Mouse (Mus musculus) heart, embryonic 11.5 days (tissue): ENCODE measurements at regions not wholly inside any gene's neighbourhood (a gene's known extent, or its start where the extent isn't known, plus 50 kb on each side); places are given as distances from the start of the nearest gene placed in this dataset.
A peak's percentile ranks its signal among the peaks of the same experiment; 100 is the strongest.

ENCODE experiments used
- ATAC-seq: fragments of 200-750 bp; cut with Nextera tagmentation; replicated peaks from 2 replicates; pipeline ENCODE4 v1.8.0; 2017; ENCODE audit warnings: moderate library complexity; ENCODE audit not compliant: insufficient number of reproducible peaks, low FRiP score, low TSS enrichment
- H3K27ac ChIP-seq: fragments of 300-500 bp; sonication (generic); 2 replicates; pipeline ENCODE4 v1.5.1; 2014; ENCODE audit warnings: mild to moderate bottlenecking, low read depth, low read length
- H3K27me3 ChIP-seq: fragments of 300-500 bp; sonication (generic); 2 replicates; pipeline ENCODE4 v1.6.1; 2014; ENCODE audit warnings: mild to moderate bottlenecking, low read length, mixed read lengths; ENCODE audit not compliant: control insufficient read depth, insufficient read depth
- H3K36me3 ChIP-seq: fragments of 300-500 bp; sonication (generic); 2 replicates; pipeline ENCODE4 v1.6.1; 2014; ENCODE audit warnings: mild to moderate bottlenecking, low read length, moderate library complexity, mixed read lengths; ENCODE audit not compliant: control insufficient read depth, insufficient read depth
- H3K4me1 ChIP-seq: fragments of 300-500 bp; sonication (generic); 2 replicates; pipeline ENCODE4 v1.6.1; 2014; ENCODE audit warnings: low read length; ENCODE audit not compliant: control insufficient read depth, insufficient read depth
- H3K4me2 ChIP-seq: fragments of 300-500 bp; sonication (generic); 2 replicates; pipeline ENCODE4 v1.6.1; 2014; ENCODE audit warnings: mild to moderate bottlenecking, moderate library complexity
- H3K4me3 ChIP-seq: fragments of 300-500 bp; sonication (generic); 2 replicates; pipeline ENCODE4 v1.5.1; 2014; ENCODE audit warnings: low read depth, low read length
- H3K9ac ChIP-seq: fragments of 300-500 bp; sonication (generic); 2 replicates; pipeline ENCODE4 v1.6.1; 2014; ENCODE audit warnings: mild to moderate bottlenecking, low read depth, low read length, moderate library complexity
- H3K9me3 ChIP-seq: fragments of 300-500 bp; sonication (generic); replicated peaks from 2 replicates; pipeline ENCODE4 v1.6.1; 2016; ENCODE audit warnings: low read length; ENCODE audit not compliant: control insufficient read depth
- WGBS: fragments of 180-500 bp; shearing (Covaris S2); extraction: QIAGEN DNeasy Blood & Tissue Kit; methylation state at CpG from one replicate; pipeline ENCODE4 v1.1.7; 2014; ENCODE audit not compliant: insufficient replicate concordance; 5-methylcytosine and 5-hydroxymethylcytosine counted together

DNA sequence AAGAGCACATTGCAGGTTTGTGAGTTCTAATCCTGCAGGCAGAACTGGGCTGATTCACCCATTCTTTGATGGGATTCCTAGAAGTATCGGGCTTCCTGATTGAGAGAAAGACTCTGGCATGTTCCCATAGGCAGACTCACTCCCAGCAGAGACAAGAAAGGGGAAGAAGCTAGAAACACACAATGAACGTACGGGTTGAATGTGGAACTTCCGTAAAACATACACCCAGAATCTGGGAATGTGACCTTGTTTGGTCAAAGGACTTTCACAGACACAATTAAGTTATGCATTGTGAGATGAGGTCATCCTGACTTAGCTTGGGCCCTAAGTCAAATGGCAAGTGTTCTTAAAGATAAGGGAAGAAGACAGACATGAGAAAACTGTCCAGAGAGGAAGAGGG, 86.6 kb upstream of the Klf3 start:
- H3K27ac ChIP-seq: no peak overlapping the region
- no peaks in the 10 kb centered on the region for H3K36me3 ChIP-seq
- H3K4me3 ChIP-seq: no peak overlapping the region
- H3K9ac ChIP-seq: no peak overlapping the region
- no peak for ATAC-seq
- H3K9me3 ChIP-seq: no peaks in the 10 kb centered on the region
- 72% methylated on average over 4 of the region's 4 CpGs for WGBS
- H3K27me3 ChIP-seq: no peaks in the 10 kb centered on the region
- no peak overlapping the region for H3K4me2 ChIP-seq
- 0 out of 2 replicates have a peak, but pooled peaks cover 2% of the 10 kb centered on the region for H3K4me1 ChIP-seq

DNA sequence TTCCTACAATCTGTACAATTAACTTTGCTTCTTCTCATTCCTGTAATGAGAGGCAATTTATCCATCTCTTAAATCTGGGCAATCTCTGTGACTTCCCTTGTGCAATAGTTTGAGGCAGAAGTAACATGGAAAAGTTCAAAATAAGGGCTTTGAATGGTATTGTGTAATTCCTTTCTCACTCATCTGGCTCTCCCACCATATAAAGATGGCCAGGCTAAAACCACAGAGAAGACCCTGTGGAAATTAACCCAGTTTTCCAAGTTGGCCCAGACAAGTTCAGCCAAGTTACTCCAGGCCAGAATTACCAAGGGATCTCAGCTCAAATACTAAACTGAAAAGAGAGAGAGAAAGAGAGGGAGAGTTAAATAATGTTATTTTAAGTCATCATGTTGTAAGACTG, 81.0 kb upstream of the Klf3 start:
- Histone ChIP-seq H3K36me3 (no peaks in the 10 kb centered on the region), H3K27me3 (no peaks in the 10 kb centered on the region), H3K4me2 (no peak overlapping the region), H3K4me3 (no peak overlapping the region), H3K27ac (no peak overlapping the region), H3K4me1 (no peaks in the 10 kb centered on the region), H3K9ac (no peak overlapping the region), H3K9me3 (peaks cover 3% of the 10 kb centered on the region; the same call in 1 of the 2 replicates)
- ATAC-seq: no peak

DNA sequence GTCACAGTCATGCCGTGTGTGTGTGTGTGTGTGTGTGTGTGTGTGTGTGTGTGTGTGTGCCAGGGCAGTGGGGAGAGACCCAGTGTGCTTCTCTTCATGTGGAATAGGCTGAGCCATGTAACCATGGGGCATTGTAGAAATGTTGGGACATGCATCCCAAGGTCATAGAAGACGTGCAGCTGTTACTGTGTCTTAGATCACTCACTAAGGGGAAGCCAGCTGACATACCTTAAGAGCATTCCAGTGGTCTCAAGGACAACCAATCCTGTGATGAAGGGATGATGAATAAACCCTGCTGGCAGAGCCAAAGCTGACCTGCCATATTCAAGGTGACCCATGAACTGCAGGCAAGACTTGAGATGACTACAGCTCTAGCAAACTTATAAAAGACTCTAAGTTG, 75.3 kb upstream of the Klf3 start:
- 61% methylated on average over 2 of the region's 2 CpGs for WGBS
- no peak overlapping the region for H3K4me3 ChIP-seq
- ATAC-seq: no peak
- no peak overlapping the region for H3K4me2 ChIP-seq
- no peak overlapping the region for H3K9ac ChIP-seq
- no peaks in the 10 kb centered on the region for H3K36me3 ChIP-seq
- H3K27me3 ChIP-seq: no peaks in the 10 kb centered on the region
- H3K9me3 ChIP-seq: peaks cover 3% of the 10 kb centered on the region; the same call in 1 of the 2 replicates
- no peaks in the 10 kb centered on the region for H3K4me1 ChIP-seq
- H3K27ac ChIP-seq: no peak overlapping the region

DNA sequence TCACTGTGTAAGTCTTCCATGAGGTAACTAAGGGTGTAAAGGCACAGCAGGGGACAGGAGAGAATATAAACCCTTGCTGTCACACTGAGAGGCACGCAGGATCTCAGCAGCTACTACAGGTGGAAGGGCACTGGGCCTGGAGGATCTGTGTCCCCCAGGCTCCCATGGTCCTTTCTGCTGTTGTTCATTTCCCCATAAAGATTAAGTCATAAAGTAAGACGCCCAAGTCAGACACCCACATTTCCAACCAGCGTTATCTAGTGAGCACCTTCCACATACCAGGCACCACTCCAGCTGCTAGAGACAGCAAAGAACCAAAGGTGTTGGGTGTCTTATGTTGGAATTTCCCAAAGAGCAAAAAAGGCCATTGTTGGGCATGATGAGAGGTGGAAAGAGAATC, 70.8 kb upstream of the Klf3 start:
- no peak overlapping the region for H3K4me3 ChIP-seq
- 85% methylated on average over 3 of the region's 3 CpGs for WGBS
- H3K4me1 ChIP-seq: no peaks in the 10 kb centered on the region
- no peaks in the 10 kb centered on the region for H3K9me3 ChIP-seq
- no peaks in the 10 kb centered on the region for H3K27me3 ChIP-seq
- no peak for ATAC-seq
- no peak overlapping the region for H3K27ac ChIP-seq
- H3K36me3 ChIP-seq: no peaks in the 10 kb centered on the region
- H3K9ac ChIP-seq: no peak overlapping the region
- no peak overlapping the region for H3K4me2 ChIP-seq

DNA sequence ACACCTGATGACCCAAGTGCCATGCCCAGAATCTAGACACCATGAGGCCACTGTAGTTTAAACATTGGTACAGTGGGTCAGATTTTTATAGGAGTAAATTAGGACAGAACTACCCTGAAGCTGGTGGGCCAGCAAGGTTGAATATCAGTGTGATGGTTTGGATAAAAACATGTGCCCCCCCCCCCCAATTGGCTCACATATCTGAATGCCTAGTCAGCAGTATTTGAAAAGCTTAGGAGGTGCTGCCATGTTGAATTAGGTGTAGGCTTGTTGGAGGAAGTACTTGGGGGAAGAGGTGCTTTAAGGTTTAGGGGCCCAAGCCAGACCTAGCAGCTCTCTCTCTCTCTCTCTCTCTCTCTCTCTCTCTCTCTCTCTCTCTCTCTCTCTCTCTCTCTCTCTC, 66.2 kb upstream of the Klf3 start:
- H3K9me3 ChIP-seq: no peaks in the 10 kb centered on the region
- H3K27ac ChIP-seq: no peak overlapping the region
- H3K27me3 ChIP-seq: no peaks in the 10 kb centered on the region
- ATAC-seq: no peak
- no peaks in the 10 kb centered on the region for H3K36me3 ChIP-seq
- no peak overlapping the region for H3K9ac ChIP-seq
- no peak overlapping the region for H3K4me3 ChIP-seq
- no peak overlapping the region for H3K4me2 ChIP-seq
- H3K4me1 ChIP-seq: peaks cover 17% of the 10 kb centered on the region

DNA sequence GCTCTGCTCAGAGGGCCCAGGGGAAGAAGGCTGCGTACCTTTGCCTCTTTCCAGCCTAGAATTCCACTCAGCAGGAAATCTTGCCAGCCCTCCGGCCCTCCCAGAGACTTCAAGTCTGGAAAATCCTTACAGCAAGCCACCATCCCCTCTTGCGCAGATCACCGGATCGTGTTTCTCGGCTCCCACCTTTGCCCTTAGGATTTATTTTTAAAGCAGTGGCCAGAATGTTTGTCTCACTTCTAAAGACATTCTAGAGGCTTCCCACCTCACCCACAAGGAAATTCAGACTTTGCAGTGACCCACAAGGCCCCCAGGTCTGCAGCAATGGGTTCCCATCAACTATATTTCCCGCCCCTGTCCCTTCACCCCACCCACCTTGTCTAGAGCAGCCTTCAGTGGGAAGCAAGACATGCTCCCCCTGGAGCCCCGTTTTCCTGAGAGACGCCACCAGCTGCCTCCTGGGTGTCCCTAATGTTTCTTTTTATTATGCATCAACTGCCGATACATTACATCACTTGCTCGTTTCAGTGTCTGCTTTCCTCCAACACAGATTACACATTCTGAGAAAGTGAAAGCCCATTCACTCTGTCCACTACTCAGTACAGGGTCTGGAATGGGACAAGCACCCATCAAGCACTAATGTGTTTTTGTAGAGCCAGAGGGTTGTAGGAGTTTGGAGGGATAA, 65.0 kb upstream of the Klf3 start:
- Histone ChIP-seq H3K9me3 (no peaks in the 10 kb centered on the region), H3K4me1 (peaks cover 17% of the 10 kb centered on the region), H3K27ac (no peak overlapping the region), H3K4me3 (no peak overlapping the region), H3K27me3 (no peaks in the 10 kb centered on the region), H3K4me2 (peak overlapping the region; percentile 9), H3K36me3 (no peaks in the 10 kb centered on the region), H3K9ac (0 out of 2 replicates have a peak overlapping the region, but pooled peaks have one; percentile 22)
- 21% methylated on average over 11 of the region's 11 CpGs for WGBS
- no peak for ATAC-seq

DNA sequence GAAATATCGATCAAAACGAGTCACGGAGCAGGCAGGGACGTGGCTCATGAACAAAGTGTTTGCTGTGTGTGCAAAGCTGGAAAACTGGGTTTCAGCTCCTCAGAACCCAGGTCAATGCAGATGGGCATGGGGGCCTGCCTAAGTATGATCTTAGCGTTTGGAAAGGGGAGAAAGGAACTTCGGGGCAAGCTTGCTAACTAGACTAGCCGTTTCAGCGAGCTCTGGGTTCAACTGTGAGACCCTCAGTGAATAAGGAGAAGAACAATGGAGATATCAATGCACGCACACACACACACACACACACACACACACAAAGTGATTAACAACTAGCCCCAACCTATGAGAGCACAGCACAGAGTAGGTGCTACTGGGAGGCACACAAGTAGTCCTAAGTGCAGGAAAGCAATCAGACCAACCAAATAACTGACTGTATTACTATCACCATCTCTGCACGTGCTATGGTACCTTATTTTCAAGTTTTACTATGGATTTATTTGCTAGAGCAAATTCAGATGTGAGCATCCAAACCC, 64.3 kb upstream of the Klf3 start:
- Histone ChIP-seq H3K4me2 (no peak overlapping the region; the same call in 1 of the 2 replicates), H3K27ac (peak overlapping the region; percentile 70; the same call in 1 of the 2 replicates), H3K9ac (0 out of 2 replicates have a peak overlapping the region, but pooled peaks have one; percentile 13), H3K36me3 (no peaks in the 10 kb centered on the region), H3K9me3 (no peaks in the 10 kb centered on the region), H3K4me3 (no peak overlapping the region), H3K27me3 (no peaks in the 10 kb centered on the region), H3K4me1 (peaks cover 17% of the 10 kb centered on the region)
- no peak for ATAC-seq
- 41% methylated on average over 10 of the region's 10 CpGs for WGBS

DNA sequence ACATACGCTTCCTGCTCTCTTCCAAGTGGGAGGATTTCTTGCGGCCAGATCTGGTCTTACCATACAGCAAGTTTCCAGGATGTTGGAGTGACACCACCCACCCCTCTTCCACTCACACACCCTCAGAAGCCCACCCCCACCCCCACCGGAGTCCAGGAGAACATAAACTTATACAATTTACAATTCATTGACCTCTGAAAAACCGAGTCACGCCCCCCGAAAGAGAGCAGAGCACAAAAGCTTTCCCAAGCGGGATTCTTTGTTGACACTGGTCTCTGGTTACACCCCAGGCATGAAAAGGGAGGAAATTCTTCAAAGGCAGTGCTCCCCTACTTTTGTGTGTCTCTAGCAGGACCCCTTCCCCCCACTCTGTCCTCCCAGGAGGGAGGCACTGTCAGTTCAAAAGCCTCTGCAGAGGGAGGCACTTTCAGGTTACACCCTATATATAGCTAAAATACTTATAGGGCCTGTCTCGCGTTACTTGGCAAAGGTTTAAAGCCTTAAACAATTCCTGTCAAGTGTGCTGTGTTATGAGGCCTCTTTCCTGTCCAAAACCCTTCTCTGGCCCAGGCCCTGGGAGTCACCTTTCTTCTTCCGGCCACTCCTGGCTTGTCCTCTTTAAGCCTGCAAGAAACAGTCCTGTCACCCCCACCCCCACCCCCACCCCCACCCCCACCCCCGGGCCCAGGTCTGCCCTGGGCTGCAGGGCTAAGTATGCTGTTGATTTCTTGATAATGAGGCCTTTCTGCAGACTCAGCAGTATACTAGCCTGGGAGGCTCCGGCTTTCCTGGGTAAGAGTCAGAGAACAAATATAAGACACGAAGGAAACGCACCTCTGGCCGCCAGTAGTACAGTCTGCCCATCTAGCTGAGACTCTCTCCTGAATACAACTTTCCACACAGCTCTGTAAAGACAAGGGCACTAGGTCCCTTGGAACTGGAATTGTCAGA, 63.6 kb upstream of the Klf3 start:
- Histone ChIP-seq H3K4me1 (peaks cover 17% of the 10 kb centered on the region), H3K9me3 (no peaks in the 10 kb centered on the region), H3K4me2 (no peak overlapping the region; the same call in 1 of the 2 replicates), H3K9ac (no peak overlapping the region), H3K36me3 (no peaks in the 10 kb centered on the region), H3K27ac (peak overlapping the region; percentile 70), H3K27me3 (no peaks in the 10 kb centered on the region), H3K4me3 (no peak overlapping the region)
- 15% methylated on average over 15 of the region's 15 CpGs for WGBS
- peak; percentile 62; the same call in 1 of the 2 replicates for ATAC-seq
